Mouse (Mus musculus): Measurements from ENCODE around the gene Acvr1b. TPM values are rescaled to one million over a fixed set of nuclear protein-coding genes. Genes with fewer than 3 reads are reported as not detected.

Gene Acvr1b
- polyA plus RNA-seq, 1 experiment from 2014 or later: 10.7 TPM

DNA sequence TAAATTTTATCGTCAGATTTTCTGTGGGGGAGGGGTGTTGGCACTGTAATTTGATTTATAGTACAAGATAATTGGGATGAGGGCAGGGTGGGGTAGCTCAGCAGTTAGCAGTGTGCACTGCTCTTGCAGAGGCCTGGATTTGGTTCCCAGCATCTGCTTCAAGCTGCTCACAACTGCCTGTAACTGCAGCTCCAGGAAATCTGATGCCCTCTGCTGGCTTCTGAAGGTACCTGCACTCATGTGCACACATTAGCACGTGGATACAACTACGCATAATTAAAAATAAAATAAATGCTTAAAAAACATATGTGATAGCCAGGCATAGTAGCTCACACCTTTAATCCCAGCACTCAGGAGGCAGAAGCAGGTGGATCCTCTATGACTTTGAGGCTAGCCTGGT, 11.7 kb downstream of the Acvr1b start:
- Histone ChIP-seq H3K36me3 (ENCODE audit: control insufficient read depth, insufficient read depth, low read length) (0 out of 2 replicates have a peak, but pooled peaks cover 10% of the 10 kb centered on the region), H3K4me3 (ENCODE audit: low read depth, low read length) (no peak overlapping the region), H3K4me1 (ENCODE audit: control insufficient read depth, insufficient read depth, low read length) (peaks cover 15% of the 10 kb centered on the region), H3K9me3 (ENCODE audit: control insufficient read depth, low read length) (no peaks in the 10 kb centered on the region), H3K4me2 (ENCODE audit: low read depth, low read length) (no peak overlapping the region), H3K27me3 (replicated peaks; ENCODE audit: control insufficient read depth, insufficient read depth, low read length) (no peaks in the 10 kb centered on the region), H3K27ac (replicated peaks; ENCODE audit: low read depth, low read length) (no peak overlapping the region), H3K9ac (ENCODE audit: low read depth, low read length) (no peak overlapping the region)
- no peak for DNase-seq (ENCODE audit: low spot score)
- ATAC-seq (ENCODE audit: low read depth): no peak
- 96% methylated on average over 3 of the region's 3 CpGs for WGBS

DNA sequence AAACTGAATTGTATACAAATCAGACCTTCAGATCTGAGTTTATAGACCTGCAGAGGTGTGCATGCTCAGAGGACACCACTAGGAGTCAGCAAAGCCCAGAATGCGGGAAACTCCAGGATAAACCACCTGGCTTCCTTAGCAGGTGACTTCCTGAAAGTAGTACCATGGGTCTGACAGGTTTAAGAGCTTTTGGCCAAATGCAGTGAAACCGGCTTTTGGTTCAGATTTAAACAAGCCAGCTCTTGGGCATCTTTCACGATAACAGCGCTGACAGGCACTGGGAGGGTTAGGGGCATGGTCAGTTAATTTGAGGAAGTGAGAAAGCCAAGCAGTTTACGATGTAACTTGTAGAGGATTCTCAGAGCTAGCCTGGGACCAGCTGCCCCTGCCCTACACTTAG, 14.0 kb downstream of the Acvr1b start:
- DNase-seq (ENCODE audit: low spot score): no peak
- Histone ChIP-seq H3K4me1 (ENCODE audit: control insufficient read depth, insufficient read depth, low read length) (peaks cover 17% of the 10 kb centered on the region), H3K9ac (ENCODE audit: low read depth, low read length) (no peak overlapping the region), H3K27ac (replicated peaks; ENCODE audit: low read depth, low read length) (no peak overlapping the region), H3K27me3 (replicated peaks; ENCODE audit: control insufficient read depth, insufficient read depth, low read length) (no peaks in the 10 kb centered on the region), H3K9me3 (ENCODE audit: control insufficient read depth, low read length) (no peaks in the 10 kb centered on the region), H3K4me2 (ENCODE audit: low read depth, low read length) (no peak overlapping the region), H3K36me3 (ENCODE audit: control insufficient read depth, insufficient read depth, low read length) (0 out of 2 replicates have a peak, but pooled peaks cover 10% of the 10 kb centered on the region), H3K4me3 (ENCODE audit: low read depth, low read length) (no peak overlapping the region)
- 80% methylated on average over 5 of the region's 5 CpGs for WGBS
- ATAC-seq (ENCODE audit: low read depth): no peak

DNA sequence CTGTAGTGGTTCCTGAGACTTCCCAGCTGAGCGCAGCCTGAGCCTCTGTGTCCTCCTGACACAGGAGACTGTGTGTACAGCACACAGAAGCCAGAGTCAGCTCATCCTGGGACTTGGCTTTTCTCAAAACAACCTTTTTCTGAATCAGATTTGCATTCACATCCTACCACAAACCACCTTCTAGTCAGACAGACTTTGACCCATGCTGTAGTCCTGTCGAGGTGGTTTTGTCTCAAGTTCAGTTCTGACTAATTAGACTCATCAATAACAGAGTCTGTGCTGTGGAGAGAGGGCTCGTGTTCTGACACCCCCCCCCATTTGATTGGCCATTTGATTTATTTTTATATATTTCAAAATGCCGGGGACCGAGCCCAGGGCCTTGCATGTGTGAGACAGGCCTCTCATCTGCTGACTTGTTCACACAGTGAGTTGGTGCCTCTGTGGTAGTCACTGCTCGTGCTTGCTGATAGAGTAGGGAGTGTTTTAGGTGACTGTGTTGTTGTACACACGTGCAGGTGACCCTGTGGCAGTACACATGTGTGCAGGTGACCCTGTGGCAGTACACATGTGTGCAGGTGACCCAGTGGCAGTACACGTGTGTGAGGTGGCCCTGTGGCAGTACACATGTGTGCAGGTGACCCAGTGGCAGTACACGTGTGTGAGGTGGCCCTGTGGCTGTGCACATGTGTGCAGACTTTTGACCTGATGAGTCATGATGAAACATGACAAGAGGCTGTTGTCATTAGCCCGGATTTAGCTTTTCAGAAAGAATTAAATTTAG, 16.3 kb downstream of the Acvr1b start:
- ATAC-seq (ENCODE audit: low read depth): no peak
- H3K36me3 ChIP-seq (ENCODE audit: control insufficient read depth, insufficient read depth, low read length): peaks cover 24% of the 10 kb centered on the region
- DNase-seq (ENCODE audit: low spot score): no peak
- H3K27ac ChIP-seq (replicated peaks; ENCODE audit: low read depth, low read length): no peak overlapping the region
- H3K4me3 ChIP-seq (ENCODE audit: low read depth, low read length): no peak overlapping the region
- no peak overlapping the region for H3K4me2 ChIP-seq (ENCODE audit: low read depth, low read length)
- H3K9ac ChIP-seq (ENCODE audit: low read depth, low read length): no peak overlapping the region
- H3K27me3 ChIP-seq (replicated peaks; ENCODE audit: control insufficient read depth, insufficient read depth, low read length): no peaks in the 10 kb centered on the region
- WGBS: 74% methylated on average over 10 of the region's 10 CpGs
- no peaks in the 10 kb centered on the region for H3K9me3 ChIP-seq (ENCODE audit: control insufficient read depth, low read length)
- peaks cover 12% of the 10 kb centered on the region for H3K4me1 ChIP-seq (ENCODE audit: control insufficient read depth, insufficient read depth, low read length)

DNA sequence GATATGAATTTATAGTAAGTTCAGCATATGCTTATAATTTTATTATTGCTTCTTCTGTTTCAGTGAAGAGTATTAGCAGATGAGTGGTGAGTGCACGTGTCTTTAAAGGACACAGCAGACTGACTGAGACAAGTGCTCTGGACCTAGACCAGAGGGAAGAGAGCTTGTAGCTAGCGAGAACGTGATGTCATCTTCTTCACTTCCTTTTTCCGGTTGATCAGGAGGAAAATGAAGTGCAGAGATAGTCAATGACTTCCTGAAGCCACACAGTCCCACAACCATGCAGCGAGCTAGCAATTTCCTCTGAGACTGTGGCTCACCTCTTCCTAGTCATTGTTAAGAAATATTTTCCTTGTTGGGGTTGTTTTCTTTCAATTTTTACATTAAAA, 16.9 kb downstream of the Acvr1b start:
- DNase-seq (ENCODE audit: low spot score) (no peak), ATAC-seq (ENCODE audit: low read depth) (no peak)
- H3K27ac ChIP-seq (replicated peaks; ENCODE audit: low read depth, low read length): no peak overlapping the region
- no peaks in the 10 kb centered on the region for H3K27me3 ChIP-seq (replicated peaks; ENCODE audit: control insufficient read depth, insufficient read depth, low read length)
- H3K36me3 ChIP-seq (ENCODE audit: control insufficient read depth, insufficient read depth, low read length): peaks cover 24% of the 10 kb centered on the region
- no peak overlapping the region for H3K4me3 ChIP-seq (ENCODE audit: low read depth, low read length)
- no peaks in the 10 kb centered on the region for H3K9me3 ChIP-seq (ENCODE audit: control insufficient read depth, low read length)
- H3K4me1 ChIP-seq (ENCODE audit: control insufficient read depth, insufficient read depth, low read length): peaks cover 12% of the 10 kb centered on the region
- no peak overlapping the region for H3K9ac ChIP-seq (ENCODE audit: low read depth, low read length)
- no peak overlapping the region for H3K4me2 ChIP-seq (ENCODE audit: low read depth, low read length)
- WGBS: 59% methylated on average over 5 of the region's 5 CpGs

DNA sequence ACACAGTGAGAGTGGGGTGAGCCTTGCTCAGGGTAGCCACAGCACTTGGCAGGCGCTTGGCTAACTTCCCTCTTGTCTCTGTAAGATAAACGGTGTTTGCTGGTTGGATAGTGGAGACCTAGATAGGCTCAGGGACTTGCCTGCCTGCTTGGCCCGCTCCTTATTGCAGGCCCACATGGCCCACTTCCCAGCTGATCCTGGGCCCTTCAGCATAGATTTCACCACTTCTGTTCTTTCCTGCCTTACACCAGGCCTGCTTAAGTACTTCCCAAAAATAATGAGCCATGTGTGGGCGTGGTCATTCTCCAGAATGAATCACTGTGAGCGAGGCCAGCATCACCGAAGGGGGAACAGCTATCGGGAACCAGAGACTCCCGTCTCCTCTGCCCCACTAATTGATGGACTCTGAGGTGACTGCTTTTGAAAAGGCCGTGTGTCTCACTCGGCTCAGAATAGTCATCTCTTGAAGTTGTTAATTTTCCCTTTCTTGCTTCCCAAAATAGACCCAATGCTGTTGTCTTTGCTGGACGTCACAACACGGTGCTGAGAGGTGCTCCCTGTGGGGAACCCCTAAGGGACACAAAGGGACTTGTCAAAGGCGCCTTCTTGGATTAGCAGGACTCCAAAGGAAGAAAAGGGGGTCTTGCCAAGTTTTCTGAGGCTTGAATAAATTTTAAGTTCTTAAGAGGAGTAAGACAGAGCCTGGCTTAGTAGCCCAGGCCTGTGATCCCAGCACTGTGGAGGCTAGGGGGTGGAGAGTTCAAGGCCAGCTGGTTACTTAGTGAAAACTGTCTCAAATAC, 17.8 kb downstream of the Acvr1b start:
- H3K4me1 ChIP-seq (ENCODE audit: control insufficient read depth, insufficient read depth, low read length): peaks cover 12% of the 10 kb centered on the region
- H3K4me3 ChIP-seq (ENCODE audit: low read depth, low read length): no peak overlapping the region
- H3K4me2 ChIP-seq (ENCODE audit: low read depth, low read length): no peak overlapping the region
- H3K9ac ChIP-seq (ENCODE audit: low read depth, low read length): no peak overlapping the region
- DNase-seq (ENCODE audit: low spot score) (peak; percentile 71), ATAC-seq (ENCODE audit: low read depth) (peak; percentile 35; the same call in 1 of the 2 replicates)
- H3K27me3 ChIP-seq (replicated peaks; ENCODE audit: control insufficient read depth, insufficient read depth, low read length): no peaks in the 10 kb centered on the region
- no peak overlapping the region; the same call in 1 of the 2 replicates for H3K27ac ChIP-seq (replicated peaks; ENCODE audit: low read depth, low read length)
- peaks cover 29% of the 10 kb centered on the region for H3K36me3 ChIP-seq (ENCODE audit: control insufficient read depth, insufficient read depth, low read length)
- no peaks in the 10 kb centered on the region for H3K9me3 ChIP-seq (ENCODE audit: control insufficient read depth, low read length)
- WGBS: 42% methylated on average over 13 of the region's 13 CpGs

DNA sequence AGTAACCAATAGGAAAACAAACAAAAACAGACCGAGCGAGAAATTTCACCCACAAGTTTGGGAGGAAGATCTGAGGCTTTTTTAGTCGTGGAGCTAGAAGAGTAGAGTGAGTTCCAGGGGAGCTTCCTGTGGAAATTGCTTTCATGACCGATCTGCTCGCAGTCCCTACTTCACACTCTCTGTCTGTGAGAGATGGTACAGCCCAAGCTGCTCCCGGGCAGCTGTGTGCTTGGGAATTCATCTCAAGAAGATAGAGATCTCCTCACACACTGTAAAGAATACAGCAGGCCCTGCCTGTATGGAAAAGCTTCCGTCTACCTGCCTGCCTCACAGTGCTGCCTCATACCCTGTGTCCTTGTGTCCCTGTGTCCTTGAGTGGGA, 18.4 kb downstream of the Acvr1b start:
- no peak overlapping the region for H3K4me3 ChIP-seq (ENCODE audit: low read depth, low read length)
- H3K9me3 ChIP-seq (ENCODE audit: control insufficient read depth, low read length): no peaks in the 10 kb centered on the region
- no peak overlapping the region for H3K9ac ChIP-seq (ENCODE audit: low read depth, low read length)
- no peaks in the 10 kb centered on the region for H3K27me3 ChIP-seq (replicated peaks; ENCODE audit: control insufficient read depth, insufficient read depth, low read length)
- no peak overlapping the region for H3K27ac ChIP-seq (replicated peaks; ENCODE audit: low read depth, low read length)
- ATAC-seq (ENCODE audit: low read depth): no peak
- peaks cover 35% of the 10 kb centered on the region for H3K36me3 ChIP-seq (ENCODE audit: control insufficient read depth, insufficient read depth, low read length)
- H3K4me2 ChIP-seq (ENCODE audit: low read depth, low read length): no peak overlapping the region
- DNase-seq (ENCODE audit: low spot score): no peak
- peaks cover 12% of the 10 kb centered on the region for H3K4me1 ChIP-seq (ENCODE audit: control insufficient read depth, insufficient read depth, low read length)
- WGBS: 53% methylated on average over 7 of the region's 7 CpGs

DNA sequence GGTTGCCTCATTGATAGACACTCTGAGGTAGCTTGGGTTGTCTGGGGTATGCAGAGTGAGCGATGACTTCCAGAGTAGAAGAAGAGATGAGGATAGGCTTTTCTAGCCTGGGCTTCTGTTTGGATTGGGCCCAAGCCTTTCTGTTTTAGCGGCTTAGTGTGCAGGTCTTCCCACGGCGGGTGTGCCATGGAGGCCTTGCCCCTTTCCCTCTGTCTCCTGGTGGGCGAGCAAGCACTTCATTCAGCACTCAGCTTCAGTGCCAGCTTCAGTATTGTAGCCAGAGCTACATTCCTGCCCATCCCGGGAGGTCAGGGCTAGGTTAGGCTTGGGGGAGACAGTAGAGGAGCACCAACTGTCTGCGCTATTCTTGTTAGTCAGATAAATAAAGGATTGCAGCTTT, 18.8 kb downstream of the Acvr1b start:
- Histone ChIP-seq H3K36me3 (ENCODE audit: control insufficient read depth, insufficient read depth, low read length) (peaks cover 39% of the 10 kb centered on the region), H3K4me3 (ENCODE audit: low read depth, low read length) (no peak overlapping the region), H3K9me3 (ENCODE audit: control insufficient read depth, low read length) (no peaks in the 10 kb centered on the region), H3K9ac (ENCODE audit: low read depth, low read length) (no peak overlapping the region), H3K4me2 (ENCODE audit: low read depth, low read length) (no peak overlapping the region), H3K27ac (replicated peaks; ENCODE audit: low read depth, low read length) (no peak overlapping the region), H3K27me3 (replicated peaks; ENCODE audit: control insufficient read depth, insufficient read depth, low read length) (no peaks in the 10 kb centered on the region), H3K4me1 (ENCODE audit: control insufficient read depth, insufficient read depth, low read length) (peaks cover 12% of the 10 kb centered on the region)
- DNase-seq (ENCODE audit: low spot score) (no peak), ATAC-seq (ENCODE audit: low read depth) (no peak)
- 82% methylated on average over 7 of the region's 7 CpGs for WGBS

DNA sequence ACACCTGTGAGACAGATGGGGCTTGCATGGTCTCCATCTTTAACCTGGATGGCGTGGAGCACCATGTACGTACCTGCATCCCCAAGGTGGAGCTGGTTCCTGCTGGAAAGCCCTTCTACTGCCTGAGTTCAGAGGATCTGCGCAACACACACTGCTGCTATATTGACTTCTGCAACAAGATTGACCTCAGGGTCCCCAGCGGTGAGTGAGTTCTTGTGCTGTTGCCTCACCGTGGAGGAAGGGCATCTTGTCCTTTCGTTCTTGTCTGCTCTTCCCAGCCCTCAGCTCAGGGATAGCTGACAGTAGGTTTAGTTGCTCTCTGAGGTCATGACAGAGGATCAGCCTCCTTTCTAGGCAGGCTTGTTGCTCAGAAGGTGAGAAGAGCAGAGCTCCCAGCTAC, 20.1 kb downstream of the Acvr1b start:
- no peaks in the 10 kb centered on the region for H3K9me3 ChIP-seq (ENCODE audit: control insufficient read depth, low read length)
- no peak overlapping the region for H3K27ac ChIP-seq (replicated peaks; ENCODE audit: low read depth, low read length)
- DNase-seq (ENCODE audit: low spot score) (no peak), ATAC-seq (ENCODE audit: low read depth) (no peak)
- no peak overlapping the region for H3K4me2 ChIP-seq (ENCODE audit: low read depth, low read length)
- 91% methylated on average over 6 of the region's 6 CpGs for WGBS
- no peaks in the 10 kb centered on the region for H3K27me3 ChIP-seq (replicated peaks; ENCODE audit: control insufficient read depth, insufficient read depth, low read length)
- peaks cover 12% of the 10 kb centered on the region for H3K4me1 ChIP-seq (ENCODE audit: control insufficient read depth, insufficient read depth, low read length)
- no peak overlapping the region for H3K4me3 ChIP-seq (ENCODE audit: low read depth, low read length)
- H3K9ac ChIP-seq (ENCODE audit: low read depth, low read length): no peak overlapping the region
- peaks cover 46% of the 10 kb centered on the region for H3K36me3 ChIP-seq (ENCODE audit: control insufficient read depth, insufficient read depth, low read length)
